Mouse (Mus musculus): Measurements from ENCODE around the gene Pigu. TPM values are rescaled to one million over a fixed set of nuclear protein-coding genes. Genes with fewer than 3 reads are reported as not detected.

The Pigu gene
- polyA plus RNA-seq, 1 experiment = 43.4 TPM

GRCm38 (mm10) chr2:155367635-155368284 lies 10.5 kb upstream of the Pigu start:
- no peak for DNase-seq (ENCODE audit: low read depth)

GRCm38 (mm10) chr2:155357686-155358399 lies 613 bp upstream of the Pigu start:
- DNase-seq (ENCODE audit: low read depth) = no peak

- DNase-seq (ENCODE audit: low read depth) = no peak
Observed at GRCm38 (mm10) chr2:155354402-155354801, 2.8 kb downstream of the Pigu start.

- DNase-seq (ENCODE audit: low read depth) = no peak
Observed at GRCm38 (mm10) chr2:155346670-155347069, 10.6 kb downstream of the Pigu start.

GRCm38 (mm10) chr2:155340166-155340565 lies 17.1 kb downstream of the Pigu start:
- no peak for DNase-seq (ENCODE audit: low read depth)

GRCm38 (mm10) chr2:155336254-155336653 lies 21.0 kb downstream of the Pigu start:
- DNase-seq (ENCODE audit: low read depth) = no peak

GRCm38 (mm10) chr2:155335231-155335630 lies 22.0 kb downstream of the Pigu start:
- DNase-seq (ENCODE audit: low read depth) = no peak

- no peak for DNase-seq (ENCODE audit: low read depth)
Observed at GRCm38 (mm10) chr2:155333421-155333820, 23.8 kb downstream of the Pigu start.

- DNase-seq (ENCODE audit: low read depth) = no peak
Observed at GRCm38 (mm10) chr2:155331351-155331750, 25.9 kb downstream of the Pigu start.

GRCm38 (mm10) chr2:155330811-155331210 lies 26.4 kb downstream of the Pigu start:
- peak; percentile 75 for DNase-seq (ENCODE audit: low read depth)

- DNase-seq (ENCODE audit: low read depth) = no peak
Observed at GRCm38 (mm10) chr2:155329707-155330106, 27.5 kb downstream of the Pigu start.

GRCm38 (mm10) chr2:155328906-155329305 lies 28.3 kb downstream of the Pigu start:
- peak; percentile 84 for DNase-seq (ENCODE audit: low read depth)

- DNase-seq (ENCODE audit: low read depth) = no peak
Observed at GRCm38 (mm10) chr2:155327906-155328305, 29.3 kb downstream of the Pigu start.

GRCm38 (mm10) chr2:155326001-155326400 lies 31.2 kb downstream of the Pigu start:
- DNase-seq (ENCODE audit: low read depth) = no peak

GRCm38 (mm10) chr2:155320596-155320995 lies 36.6 kb downstream of the Pigu start:
- peak; percentile 55 for DNase-seq (ENCODE audit: low read depth)

GRCm38 (mm10) chr2:155318618-155319017 lies 38.6 kb downstream of the Pigu start:
- DNase-seq (ENCODE audit: low read depth) = no peak

- no peak for DNase-seq (ENCODE audit: low read depth)
Observed at GRCm38 (mm10) chr2:155313671-155314070, 43.6 kb downstream of the Pigu start.

- DNase-seq (ENCODE audit: low read depth) = no peak
Observed at GRCm38 (mm10) chr2:155308936-155309592, 48.2 kb downstream of the Pigu start.

- DNase-seq (ENCODE audit: low read depth) = no peak
Observed at GRCm38 (mm10) chr2:155299563-155299962, 57.7 kb downstream of the Pigu start.

- no peak for DNase-seq (ENCODE audit: low read depth)
Observed at GRCm38 (mm10) chr2:155295453-155295852, 61.8 kb downstream of the Pigu start.

GRCm38 (mm10) chr2:155293946-155294345 lies 63.3 kb downstream of the Pigu start:
- no peak for DNase-seq (ENCODE audit: low read depth)

- no peak for DNase-seq (ENCODE audit: low read depth)
Observed at GRCm38 (mm10) chr2:155293382-155293781, 63.8 kb downstream of the Pigu start.

GRCm38 (mm10) chr2:155290066-155290465 lies 67.2 kb downstream of the Pigu start:
- DNase-seq (ENCODE audit: low read depth) = no peak

Data from gonadal fat pad, adult 2 months (tissue).